Mouse (Mus musculus) cortical plate, adult 2 months (tissue): ENCODE results near the gene Gm3591.
"Not testable (repeated sequence)": the region's sequence is repeated elsewhere in the genome, so short reads cannot be mapped to it uniquely, and the experiment has no call there.

Source experiments
- CTCF ChIP-seq: fragments of 200-500 bp; IDR thresholded peaks from 2 replicates; pipeline ENCODE4 v1.5.1; 2011; ENCODE audit warnings: mild to moderate bottlenecking, control low read depth, low read length; ENCODE audit not compliant: insufficient read depth; ENCODE audit errors: extremely low read depth
- POLR2A ChIP-seq: fragments of 200-500 bp; IDR thresholded peaks from 2 replicates; pipeline ENCODE4 v1.6.1; 2011; ENCODE audit warnings: mild to moderate bottlenecking, low read length, control low read depth; ENCODE audit not compliant: insufficient read depth; ENCODE audit errors: extremely low read depth

DNA sequence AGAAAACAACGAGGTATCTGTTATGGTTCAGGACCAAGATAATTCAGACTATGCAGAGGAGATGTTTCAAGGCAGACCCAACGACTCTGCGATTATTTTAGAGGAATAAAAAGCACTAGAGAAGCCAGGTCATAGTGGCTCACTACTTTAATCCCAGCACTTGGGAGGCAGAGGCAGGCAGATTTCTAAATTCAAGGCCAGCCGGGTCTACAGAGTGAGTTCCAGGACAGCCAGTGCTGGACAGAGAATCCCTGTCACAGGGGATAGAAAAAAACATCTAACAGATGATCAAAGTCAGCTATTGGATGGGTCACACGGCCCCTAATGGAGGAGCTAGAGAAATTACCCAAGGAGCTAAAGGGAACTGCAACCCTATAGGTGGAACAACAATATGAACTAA is 27.9 kb upstream of the Gm3591 start:
- not testable (repeated sequence) for TF ChIP-seq CTCF, POLR2A
